Mouse (Mus musculus) lung, postnatal 10 days (tissue): ENCODE results near the gene BC028528.
"Not testable (repeated sequence)": the region's sequence is repeated elsewhere in the genome, so short reads cannot be mapped to it uniquely, and the experiment has no call there.

Experiments
- DNase-seq: peaks from one replicate; pipeline ENCODE4 v3.0.0; 2021

Gene BC028528

DNA sequence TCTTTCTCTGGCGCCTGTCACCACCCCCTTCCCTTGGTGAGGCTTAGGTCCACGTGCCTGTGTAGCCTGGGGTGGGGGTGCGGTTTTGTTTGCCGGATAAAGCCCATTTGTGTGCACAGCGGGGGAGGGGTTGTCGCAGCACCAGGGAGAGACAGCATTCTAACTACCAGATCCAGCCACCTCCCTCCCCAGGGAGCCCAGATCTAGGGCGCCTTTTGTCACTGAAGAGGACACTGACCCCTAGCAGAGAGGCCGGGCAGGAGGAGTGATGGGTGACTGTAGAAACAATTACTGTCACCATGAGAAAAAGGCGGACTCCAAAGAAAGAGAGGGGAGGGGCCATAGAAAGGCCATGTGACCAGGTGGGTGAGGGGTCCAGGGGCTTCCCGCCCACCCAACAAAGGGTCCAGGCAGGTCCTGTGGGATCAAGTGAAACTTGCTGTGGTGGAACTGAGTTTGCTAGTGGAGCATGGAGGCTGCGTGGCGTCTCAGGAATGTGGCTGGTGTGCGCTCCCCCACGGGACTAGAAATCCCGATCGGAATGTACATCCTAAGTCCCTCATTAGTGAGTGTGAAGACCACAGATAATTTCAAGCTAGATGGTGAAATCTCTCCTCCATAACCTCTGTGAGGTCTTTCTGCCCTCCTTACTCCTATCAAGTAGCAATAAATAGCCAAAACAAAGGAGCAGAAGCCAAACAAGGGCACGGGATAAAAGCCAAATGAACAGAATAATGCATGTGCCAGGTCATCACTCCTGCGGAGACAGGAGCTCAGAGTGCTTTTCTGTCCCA is 13.5 kb upstream of the BC028528 start:
- peak; percentile 78 for DNase-seq

DNA sequence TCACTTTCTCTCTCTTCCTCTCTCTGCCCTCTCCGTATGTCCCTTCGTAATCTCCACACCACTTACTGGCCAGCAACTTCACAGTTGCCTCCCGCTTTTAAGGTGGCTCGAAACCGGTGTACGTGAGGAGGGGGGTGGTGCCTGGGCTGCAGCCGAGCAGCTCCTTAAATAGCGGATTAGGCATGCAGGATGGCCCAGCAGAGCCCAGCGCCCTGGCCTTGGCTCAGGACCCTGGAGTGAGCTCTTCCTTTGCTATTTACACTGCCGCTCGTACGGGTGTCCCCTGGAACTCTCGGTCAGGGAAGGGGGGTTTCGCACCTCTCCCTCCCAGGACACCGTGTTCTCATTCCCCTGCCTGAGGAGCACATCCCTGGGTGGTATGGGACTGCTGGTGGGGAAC is 12.8 kb upstream of the BC028528 start, which contains the start of gene Car14:
Gene Car14 (minus strand): TSS at position 124 of the 400 bp plus-strand sequence.
- DNase-seq = peak; percentile 28

DNA sequence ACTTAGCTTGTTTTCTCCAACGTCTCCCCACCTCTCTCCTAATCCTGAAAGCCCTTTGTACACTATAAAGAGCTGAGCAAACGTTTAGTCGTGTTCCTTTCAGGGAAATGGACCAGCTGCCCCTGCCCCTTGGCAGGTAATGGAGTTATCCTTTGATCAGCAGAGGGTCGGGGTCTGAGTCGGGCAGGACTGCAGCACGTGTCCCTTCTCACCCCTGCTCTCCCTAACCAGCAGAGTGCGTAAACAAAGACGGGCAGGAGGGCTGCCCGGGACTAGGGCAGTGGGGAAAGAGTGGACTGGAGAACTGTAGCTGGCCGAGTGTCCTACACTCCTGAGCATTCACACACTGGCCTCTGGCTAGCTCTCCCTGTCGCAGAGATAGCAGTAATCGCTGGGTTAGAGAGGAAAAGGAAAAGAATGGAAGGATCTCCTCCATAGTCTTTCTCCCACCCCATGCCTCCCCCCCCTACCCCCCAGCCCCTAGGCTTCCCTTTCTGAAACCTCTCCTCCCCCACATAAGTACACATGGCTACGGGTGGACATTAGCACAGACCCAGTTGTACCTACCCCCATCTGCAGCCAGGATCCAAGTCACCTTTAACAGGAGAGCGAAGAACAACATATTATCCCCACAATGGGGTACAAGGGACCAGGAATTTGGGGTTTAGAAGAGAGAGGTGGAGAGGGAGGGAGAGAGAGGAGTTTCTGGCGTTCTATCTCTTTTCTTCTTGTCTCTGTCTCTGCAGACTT is 12.1 kb upstream of the BC028528 start:
- DNase-seq = no peak

DNA sequence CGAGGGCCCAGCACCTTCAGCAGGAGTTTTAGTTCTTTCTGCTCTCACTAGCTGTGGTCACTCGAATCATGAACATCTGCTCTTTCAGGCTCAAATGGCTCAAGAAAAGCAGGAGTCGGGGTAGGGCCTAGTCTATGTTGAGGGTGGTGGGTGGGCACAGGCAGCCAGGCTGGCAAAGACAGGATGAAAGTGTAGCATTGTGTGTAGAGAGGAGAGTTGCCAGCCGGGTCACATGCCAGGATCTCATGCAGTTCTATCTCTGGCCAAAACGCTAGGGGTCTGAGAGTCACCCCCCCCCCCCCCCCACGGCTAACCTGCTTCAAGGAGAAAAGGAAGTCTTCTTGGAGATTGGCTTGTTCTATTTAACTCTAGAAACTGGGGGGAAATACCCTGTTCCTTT is 10.8 kb upstream of the BC028528 start:
- DNase-seq = no peak

DNA sequence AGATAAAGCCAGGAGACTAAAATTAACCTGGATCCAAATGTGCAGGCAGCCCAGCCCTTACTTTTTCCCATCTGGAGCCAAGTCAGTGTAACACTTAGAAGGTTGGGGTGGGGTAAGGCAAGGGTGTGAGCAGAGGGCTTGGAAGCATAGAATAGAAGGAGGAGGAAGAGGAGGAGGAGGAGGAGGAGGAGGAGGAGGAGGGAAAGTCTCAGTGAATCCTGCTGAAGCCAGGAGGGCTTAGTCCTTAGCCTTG is 10.5 kb upstream of the BC028528 start:
- no peak for DNase-seq

DNA sequence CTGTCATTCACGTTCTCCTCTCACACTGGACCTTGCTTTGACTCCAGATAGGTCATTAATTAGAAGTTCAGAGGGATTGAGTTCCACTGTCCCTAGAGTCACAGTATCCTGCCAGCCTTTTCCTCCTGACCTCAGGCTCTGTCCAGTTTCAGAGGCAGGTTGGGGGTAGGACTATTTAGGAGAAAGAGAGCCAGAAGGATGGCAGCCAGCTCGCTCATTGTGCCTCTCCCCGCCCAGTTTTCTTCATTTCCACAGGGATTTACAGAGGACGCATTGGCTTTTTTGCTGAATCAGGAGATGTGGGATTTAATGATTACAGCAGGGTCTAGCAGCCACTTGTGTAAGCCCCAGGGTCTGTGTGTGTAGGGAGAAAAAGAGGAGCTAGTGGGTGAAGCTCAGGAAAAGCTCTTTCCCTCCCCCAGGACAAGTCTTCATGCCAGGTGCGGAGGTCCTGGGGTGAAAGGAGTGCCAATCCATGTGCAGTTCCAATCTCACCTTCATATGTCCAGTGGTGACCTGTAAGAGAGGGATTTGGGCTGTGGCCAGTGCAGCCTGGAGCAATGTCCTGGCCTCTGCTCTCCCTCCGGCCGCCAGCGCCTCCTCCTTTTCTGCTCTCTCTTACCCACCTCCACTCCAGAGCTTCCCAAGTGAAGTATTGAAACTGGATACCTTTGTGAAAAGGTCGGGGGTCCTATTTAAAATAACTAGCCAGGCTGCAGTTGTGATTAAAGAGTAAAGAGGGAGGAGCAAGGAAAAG is 10.0 kb upstream of the BC028528 start:
- no peak for DNase-seq

DNA sequence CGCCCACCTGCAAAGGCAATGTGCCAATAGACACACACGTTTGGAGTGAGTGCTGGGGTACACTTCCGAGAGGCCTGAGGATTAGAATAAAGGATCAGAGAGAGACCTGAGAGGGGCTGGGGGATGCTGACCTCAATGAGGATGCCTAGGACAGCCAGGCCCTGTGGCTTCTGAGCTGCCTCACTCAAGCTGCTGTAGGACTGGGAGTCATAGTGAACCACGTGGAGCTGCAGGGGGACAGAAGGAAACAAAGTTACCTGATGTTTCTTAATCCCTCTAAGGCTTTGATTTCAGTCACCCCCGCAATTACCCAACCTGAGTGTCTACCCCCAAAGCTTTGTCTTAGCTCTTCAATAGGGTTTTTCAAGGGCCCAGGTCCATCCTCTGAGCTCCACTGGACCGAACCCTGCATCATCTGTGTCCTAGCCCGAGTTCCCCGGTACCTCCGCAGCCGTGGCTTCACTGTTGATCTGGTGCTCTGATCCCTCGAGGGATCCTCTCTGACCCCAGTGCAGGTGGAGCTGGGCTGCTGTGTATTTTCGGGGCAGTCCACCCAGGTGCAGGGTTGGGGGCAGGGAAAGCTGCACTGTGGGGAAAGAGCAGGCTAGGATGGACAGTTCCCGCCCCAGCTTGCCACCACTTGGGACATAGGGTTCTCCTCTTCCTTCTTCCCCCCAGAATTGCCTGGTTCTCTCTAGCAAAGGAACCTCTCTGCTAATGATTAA is 8.2 kb upstream of the BC028528 start:
- DNase-seq = no peak

DNA sequence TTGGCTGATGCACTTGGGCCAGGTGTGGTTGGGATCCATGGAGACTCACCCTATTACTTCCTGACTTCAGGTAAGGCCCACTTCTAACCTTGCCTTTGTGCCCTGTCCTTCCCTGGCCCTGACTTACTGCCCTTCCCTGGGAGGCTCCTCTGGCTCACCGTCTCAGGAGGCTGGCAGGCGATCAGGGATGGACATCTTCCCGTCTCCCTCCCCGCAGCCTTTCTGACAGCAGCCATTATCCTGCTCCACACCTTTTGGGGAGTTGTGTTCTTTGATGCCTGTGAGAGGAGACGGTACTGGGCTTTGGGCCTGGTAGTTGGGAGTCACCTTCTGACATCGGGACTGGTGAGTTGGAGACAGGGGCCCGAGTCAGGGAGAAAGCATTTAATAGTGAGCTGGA is 3.7 kb upstream of the BC028528 start:
- DNase-seq = not testable (repeated sequence)

DNA sequence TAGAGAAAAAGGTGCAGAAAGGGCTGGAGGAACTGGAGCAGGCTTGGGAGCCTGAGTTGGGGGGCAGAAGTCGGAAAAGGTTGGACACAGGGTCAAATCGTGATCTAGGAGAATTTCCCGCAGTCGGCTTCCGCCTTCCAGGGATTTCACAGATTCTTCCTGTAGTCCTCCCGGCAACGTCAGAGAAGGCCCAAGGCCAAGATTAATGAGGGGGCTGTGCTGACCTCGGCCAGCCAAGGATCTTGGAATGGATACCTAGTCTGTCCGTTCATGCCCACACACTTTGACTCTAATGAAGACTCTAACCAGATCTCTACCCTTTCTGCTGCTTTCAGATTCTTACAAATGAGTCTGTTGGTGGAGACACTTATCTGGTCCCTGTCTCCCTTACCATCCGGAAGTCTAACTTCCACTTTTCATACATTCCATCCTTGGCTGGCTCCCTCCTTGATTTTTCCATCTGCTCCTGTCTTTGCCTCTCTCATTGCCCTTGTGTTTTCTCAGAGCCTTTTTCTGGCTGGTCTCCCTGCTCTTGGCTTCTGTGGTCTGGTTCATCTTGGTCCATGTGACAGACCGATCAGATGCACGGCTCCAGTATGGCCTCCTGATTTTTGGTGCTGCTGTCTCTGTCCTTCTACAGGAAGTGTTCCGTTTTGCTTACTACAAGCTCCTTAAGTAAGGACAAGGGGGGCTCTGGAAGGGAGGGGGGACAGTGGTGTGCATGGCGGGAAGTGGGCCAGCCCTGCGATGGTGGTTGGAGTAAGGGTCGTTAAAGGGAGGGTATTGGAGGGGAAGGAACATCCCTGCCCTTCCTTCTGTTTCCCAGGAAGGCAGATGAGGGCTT is 2.7 kb upstream of the BC028528 start:
- DNase-seq = peak; percentile 86

DNA sequence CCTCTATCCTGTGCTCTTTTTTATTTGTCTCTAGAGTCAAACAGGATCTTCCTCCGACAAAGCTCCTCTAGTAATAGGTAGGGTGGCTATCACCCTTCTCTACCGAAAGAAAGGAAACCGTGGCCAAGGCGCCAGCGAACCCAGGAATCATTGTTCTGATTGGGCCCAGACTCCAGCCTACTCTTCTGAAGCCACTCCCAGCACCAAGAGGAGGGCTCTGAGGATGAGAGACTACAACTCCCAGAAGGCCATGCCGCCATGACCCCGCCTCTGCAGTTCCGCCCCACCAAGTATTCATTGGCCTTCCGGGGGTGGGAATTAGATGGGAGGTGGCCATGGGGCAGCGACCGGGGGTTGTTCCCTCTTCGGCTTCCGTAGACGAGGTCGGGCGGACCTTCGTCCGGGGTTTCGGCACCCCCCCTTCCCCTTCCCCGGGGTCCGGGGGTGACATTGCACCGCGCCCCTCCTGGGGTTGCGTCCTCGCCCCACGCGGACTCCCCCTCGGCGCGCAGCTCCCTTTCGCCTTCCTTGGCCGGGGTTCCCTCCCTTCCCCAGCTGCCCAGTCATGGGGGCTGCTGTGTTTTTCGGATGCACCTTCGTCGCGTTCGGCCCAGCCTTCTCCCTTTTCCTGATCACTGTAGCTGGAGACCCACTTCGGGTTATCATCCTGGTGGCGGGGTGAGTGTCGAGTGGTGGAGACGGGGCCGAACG is 2.0 kb upstream of the BC028528 start, which contains the start of gene Aph1a:
Gene Aph1a (plus strand): TSS at position 364 of the 711 bp plus-strand sequence.
- peak; percentile 99 for DNase-seq

DNA sequence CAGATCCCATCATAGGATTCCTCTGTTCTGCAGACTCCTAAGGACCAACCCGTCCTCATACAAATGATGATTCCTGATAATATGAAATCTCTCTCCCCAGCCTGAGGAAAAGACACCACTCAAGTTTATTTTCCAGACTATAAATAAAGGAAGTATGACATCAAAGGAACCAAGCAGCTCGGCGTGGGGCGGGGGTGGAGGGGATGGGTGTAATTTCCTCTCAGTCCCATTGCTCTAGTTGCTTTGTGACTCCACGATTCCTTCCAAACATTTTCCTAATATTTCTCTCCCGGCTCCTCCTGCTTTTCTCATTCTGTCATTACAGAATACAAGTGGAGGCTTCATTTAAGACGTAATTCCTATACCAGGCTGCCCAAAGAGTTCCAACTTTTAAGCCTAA is 1.3 kb upstream of the BC028528 start:
- peak; percentile 78 for DNase-seq

DNA sequence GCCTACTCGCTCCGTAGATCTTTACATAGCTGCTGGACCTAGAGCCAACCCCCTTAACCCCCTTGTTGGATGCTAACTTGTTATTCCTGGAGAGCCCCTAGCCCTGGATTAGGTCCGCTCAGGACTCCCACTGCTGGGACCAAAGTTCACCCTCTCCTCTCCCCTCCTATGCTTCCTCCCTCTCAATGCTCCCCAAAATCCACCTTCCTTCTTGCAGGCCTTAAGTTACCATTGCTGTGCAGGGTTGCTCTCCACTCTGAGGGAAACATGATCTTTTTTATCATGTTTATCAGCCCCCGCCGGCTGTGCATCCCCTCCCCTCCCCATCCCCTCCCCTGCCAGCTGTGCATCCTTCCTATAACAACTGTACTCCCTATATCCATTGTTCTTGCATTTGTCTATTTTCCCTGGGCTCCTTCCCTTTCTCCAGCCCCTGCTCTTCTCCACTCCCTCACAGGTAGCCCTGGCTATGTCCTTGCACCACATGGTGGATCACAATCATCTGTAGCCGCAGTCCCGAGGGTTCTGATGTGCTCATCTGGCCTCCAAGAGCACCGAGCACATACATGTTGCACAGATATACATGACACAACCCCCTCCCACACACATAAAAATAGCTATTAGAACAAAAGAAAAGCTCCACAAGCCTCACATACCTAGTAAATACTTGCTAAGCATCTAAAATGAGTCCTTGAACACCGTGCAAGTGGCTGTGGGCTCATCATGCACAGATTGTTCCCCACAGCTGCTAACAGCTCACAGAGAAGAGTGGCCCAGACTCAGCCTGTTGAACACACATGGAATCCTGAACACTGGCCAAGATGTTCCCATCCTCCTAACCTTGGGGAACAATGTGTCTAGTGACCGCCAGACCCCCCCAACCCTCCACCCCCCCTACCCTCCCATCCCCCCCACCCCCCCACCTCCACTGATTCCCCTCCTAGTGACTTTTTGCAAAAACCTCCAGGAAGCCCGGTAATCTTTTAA is 554 bp upstream of the BC028528 start:
- DNase-seq = peak; percentile 73

DNA sequence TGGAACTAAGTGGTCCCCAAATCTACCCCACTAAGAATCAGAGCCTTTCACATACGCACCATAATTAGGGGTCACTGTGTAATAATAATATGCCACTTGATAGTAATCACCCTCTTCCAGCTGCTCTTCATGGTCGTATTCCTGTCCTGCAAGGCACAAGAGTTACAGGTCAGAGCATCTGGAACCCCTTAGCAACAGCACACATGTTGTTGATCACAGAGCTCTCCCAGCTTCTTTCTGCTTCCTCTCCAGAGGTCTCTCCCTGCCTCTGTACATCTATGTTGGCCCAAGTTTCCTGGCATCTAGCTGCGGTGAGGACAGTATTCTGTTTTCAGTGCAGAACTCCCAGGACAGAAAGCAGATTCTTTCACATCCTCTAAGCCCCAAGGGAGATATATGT is 2.1 kb downstream of the BC028528 start:
- no peak for DNase-seq

DNA sequence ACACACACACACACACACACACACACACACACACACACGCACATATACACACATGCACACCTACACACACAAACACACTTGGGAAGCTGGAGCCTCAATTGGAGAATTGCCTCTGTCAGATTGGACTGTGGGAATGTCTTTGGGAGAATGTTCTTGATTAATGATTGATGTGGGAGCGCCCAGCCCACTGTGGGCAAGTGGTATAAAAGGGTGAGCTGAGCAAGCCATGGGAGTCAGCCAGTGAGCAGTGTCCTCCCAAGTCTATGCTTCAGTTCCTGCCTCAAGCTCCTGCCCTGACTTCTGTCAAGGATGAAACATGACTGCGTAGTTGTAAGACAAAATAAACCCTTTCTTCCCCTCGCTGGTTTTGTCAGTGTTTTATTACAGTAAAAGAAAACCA is 4.2 kb downstream of the BC028528 start:
- DNase-seq = no peak

DNA sequence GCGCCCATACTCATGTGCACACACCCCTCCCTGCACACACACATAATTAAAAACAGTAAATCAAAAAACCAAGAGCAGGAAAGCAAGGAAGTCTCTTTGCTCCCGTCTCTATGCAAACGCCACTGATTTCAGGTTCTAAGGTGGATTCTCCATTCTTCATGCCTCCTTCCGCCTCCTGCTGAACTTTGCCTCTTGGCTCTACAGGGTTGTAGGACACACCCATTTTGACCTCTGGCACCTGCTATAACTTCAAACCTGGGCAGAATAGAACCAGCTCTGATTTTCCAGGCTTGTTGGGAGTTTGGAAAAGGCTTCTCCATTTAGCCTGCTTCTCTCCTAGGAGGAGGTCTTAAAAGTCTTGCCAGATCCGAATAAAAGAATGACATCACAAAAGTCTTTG is 7.4 kb downstream of the BC028528 start:
- DNase-seq = no peak

DNA sequence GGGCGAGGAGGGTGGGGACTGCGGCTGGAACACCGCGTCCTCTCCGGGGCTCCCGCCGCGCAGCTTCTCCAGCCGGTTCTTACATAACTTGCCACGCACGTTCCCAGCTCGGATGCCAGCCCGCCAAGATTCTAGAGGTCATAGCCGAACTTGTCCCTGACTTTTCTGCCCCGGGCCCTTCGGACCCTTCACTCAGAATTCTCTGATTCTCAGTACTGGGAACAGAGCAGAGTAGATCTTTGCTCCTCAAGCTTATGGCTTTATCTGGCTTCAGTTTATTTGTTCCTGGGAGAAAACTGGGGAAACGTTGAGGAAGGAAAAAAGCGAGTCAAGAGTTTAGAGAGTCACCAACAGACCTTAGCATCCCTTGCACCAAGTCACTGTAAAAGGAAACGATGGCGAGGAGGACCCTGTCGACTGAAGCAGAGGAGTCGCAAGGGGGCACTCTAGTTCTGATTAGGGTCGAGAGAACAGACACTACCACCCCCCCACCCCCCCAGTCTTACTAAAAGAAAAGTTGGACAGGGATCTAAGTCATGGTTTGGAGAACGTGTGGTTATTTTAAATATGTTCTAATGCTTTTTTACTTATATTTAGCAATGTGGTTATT is 8.9 kb downstream of the BC028528 start:
- DNase-seq = peak; percentile 91

DNA sequence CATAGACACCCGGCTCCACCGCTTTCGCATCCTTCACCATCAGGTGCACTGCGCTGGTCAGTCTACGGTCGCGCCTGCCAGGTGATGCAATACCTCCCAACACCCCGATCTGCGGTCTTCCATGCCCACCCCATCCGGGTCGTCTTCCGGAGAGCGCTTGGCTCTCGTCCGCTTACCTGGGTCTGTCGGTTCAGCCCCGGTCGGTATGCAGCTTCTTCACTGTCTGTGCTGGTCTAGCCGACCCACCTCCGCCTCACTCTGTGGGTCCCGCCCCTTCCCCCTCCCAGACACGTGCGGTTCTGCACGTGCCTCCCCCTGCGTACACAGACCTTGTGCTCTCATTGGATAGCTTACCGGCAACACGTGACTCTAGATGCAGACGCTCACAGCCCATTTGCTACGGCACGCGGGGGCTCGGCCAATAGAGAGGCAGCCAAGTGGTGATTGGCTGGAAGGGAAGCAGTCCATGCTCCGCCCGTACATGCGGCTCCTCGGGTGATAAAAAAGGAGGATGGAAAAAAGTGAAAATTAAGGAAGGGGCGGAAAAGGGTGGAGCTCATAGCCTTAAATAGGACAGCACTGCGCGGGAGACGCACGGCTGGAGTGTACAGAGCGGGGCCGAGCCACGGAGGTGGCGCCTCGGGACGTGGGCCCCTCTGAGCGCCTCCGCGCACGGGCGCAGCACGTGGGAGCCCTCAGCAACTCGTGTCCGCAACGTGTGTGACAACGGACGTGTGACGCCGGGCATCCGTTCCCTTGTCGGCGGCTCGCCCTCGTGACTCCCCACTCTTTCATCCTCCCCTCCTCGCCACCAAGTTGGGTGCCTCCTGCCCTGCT is 9.6 kb downstream of the BC028528 start, which contains the start of gene Ciart:
Gene Ciart (minus strand): TSS at position 273 of the 837 bp plus-strand sequence.
- DNase-seq = peak; percentile 95

DNA sequence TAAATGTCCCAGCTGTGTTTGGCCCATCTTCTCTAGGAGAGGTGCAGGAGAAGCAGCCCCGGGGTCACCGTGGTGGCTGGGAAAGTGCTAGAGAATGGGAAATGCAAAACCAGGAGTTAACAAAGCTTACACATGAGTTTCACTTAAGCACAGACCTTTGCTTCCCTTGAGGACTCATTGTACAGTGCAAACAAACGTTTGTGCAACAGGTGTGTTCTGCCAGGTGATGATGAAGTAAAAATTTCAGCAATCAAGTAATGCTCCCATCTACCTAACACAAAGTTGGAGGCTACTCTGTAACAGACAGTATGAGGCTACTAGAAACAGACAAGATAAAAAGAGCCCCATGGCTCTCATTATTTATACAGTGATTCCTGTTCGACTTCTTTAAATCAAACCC is 12.7 kb downstream of the BC028528 start:
- no peak for DNase-seq

DNA sequence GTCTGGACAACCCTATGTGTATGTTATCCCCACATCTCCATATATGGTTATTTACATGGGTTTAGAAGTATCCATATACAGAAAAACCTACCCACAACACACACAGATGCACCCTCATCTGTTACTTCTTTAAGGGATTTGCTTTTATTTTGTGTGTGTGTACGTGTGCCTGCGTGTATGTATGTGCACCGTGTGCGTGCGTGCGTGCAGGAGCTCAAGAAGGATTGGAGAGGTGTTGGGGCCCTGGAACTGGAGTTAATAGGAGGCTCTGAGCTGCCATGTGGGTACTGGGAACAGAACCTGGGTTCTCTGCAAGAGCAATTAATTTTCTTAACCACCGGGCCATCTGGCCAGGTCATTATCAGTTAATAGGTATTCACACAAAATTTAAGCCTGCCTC is 19.8 kb downstream of the BC028528 start:
- DNase-seq = no peak
